Mouse (Mus musculus) lung, postnatal 10 days (tissue): ENCODE measurements at regions not wholly inside any gene's neighbourhood (a gene's known extent, or its start where the extent isn't known, plus 50 kb on each side); places are given as distances from the start of the nearest gene placed in this dataset.
"Not testable (repeated sequence)": the region's sequence is repeated elsewhere in the genome, so short reads cannot be mapped to it uniquely, and the experiment has no call there.

Source experiments
- DNase-seq: peaks from one replicate; pipeline ENCODE4 v3.0.0; 2021

- DNase-seq: not testable (repeated sequence)
Measured at GRCm38 (mm10) chr6:67954570-67954969, 419.0 kb upstream of the Tacstd2 start.

- DNase-seq: not testable (repeated sequence)
Measured at GRCm38 (mm10) chr6:67931499-67931898, 395.9 kb upstream of the Tacstd2 start.

- DNase-seq: no peak
Measured at GRCm38 (mm10) chr6:67922537-67922936, 386.9 kb upstream of the Tacstd2 start.

GRCm38 (mm10) chr6:67913903-67914302 is 378.3 kb upstream of the Tacstd2 start:
- DNase-seq: no peak

- DNase-seq: no peak
Measured at GRCm38 (mm10) chr6:67913309-67913708, 377.7 kb upstream of the Tacstd2 start.

GRCm38 (mm10) chr6:67896495-67896894 is 360.9 kb upstream of the Tacstd2 start:
- DNase-seq: no peak

GRCm38 (mm10) chr6:67895858-67896257 is 360.3 kb upstream of the Tacstd2 start:
- DNase-seq: no peak

GRCm38 (mm10) chr6:67887586-67887985 is 352.0 kb upstream of the Tacstd2 start:
- no peak for DNase-seq

GRCm38 (mm10) chr6:67884893-67885292 is 349.3 kb upstream of the Tacstd2 start:
- DNase-seq: no peak

GRCm38 (mm10) chr6:67881476-67881875 is 345.9 kb upstream of the Tacstd2 start:
- DNase-seq: not testable (repeated sequence)

GRCm38 (mm10) chr6:67857945-67858344 is 322.3 kb upstream of the Tacstd2 start:
- DNase-seq: not testable (repeated sequence)

GRCm38 (mm10) chr6:67839486-67839885 is 303.9 kb upstream of the Tacstd2 start:
- not testable (repeated sequence) for DNase-seq

- peak; percentile 15 for DNase-seq
Measured at GRCm38 (mm10) chr6:67812478-67812877, 276.9 kb upstream of the Tacstd2 start.

- no peak for DNase-seq
Measured at GRCm38 (mm10) chr6:67791393-67791792, 255.8 kb upstream of the Tacstd2 start.

- no peak for DNase-seq
Measured at GRCm38 (mm10) chr6:67790742-67791141, 255.1 kb upstream of the Tacstd2 start.

- no peak for DNase-seq
Measured at GRCm38 (mm10) chr6:67787091-67787765, 251.6 kb upstream of the Tacstd2 start.

- DNase-seq: no peak
Measured at GRCm38 (mm10) chr6:67778883-67779282, 243.3 kb upstream of the Tacstd2 start.

- not testable (repeated sequence) for DNase-seq
Measured at GRCm38 (mm10) chr6:67754102-67754501, 218.5 kb upstream of the Tacstd2 start.

GRCm38 (mm10) chr6:67725611-67726010 is 190.0 kb upstream of the Tacstd2 start:
- DNase-seq: no peak

- DNase-seq: not testable (repeated sequence)
Measured at GRCm38 (mm10) chr6:67698952-67699351, 163.4 kb upstream of the Tacstd2 start.

GRCm38 (mm10) chr6:67690997-67691396 is 155.4 kb upstream of the Tacstd2 start:
- peak; percentile 8 for DNase-seq

- not testable (repeated sequence) for DNase-seq
Measured at GRCm38 (mm10) chr6:67683105-67683504, 147.5 kb upstream of the Tacstd2 start.

GRCm38 (mm10) chr6:67681641-67682040 is 146.0 kb upstream of the Tacstd2 start:
- DNase-seq: not testable (repeated sequence)

GRCm38 (mm10) chr6:67679106-67679505 is 143.5 kb upstream of the Tacstd2 start:
- not testable (repeated sequence) for DNase-seq

GRCm38 (mm10) chr6:67674717-67675116 is 139.1 kb upstream of the Tacstd2 start:
- not testable (repeated sequence) for DNase-seq
